Mouse (Mus musculus): ENCODE measurements around the gene Nlrp1a. TPM values are rescaled to one million over a fixed set of nuclear protein-coding genes. Genes with fewer than 3 reads are reported as not detected.

Gene Nlrp1a
- polyA plus RNA-seq, 1 experiment from 2014 or later = 0.10 TPM

Other genes starting within 250 kb of the Nlrp1a start
- 132 and 148 TPM in 2 replicates for gene Nup88, start 174.7 kb downstream of the Nlrp1a start, polyA plus RNA-seq (2016; fragmentation: Nextera tagmentation; extraction: Ambion mirVana)
- 90.0 and 92.8 TPM in 2 replicates for gene Rpain, start 174.5 kb downstream of the Nlrp1a start, polyA plus RNA-seq (2016; fragmentation: Nextera tagmentation; extraction: Ambion mirVana)
- gene C1qbp, start 161.7 kb downstream of the Nlrp1a start, polyA plus RNA-seq (2016; fragmentation: Nextera tagmentation; extraction: Ambion mirVana) = 273 and 311 TPM in 2 replicates
- gene Dhx33, start 140.3 kb downstream of the Nlrp1a start, polyA plus RNA-seq (2016; fragmentation: Nextera tagmentation; extraction: Ambion mirVana) = 18.8 and 21.7 TPM in 2 replicates
- 50.8 and 62.6 TPM in 2 replicates for gene Mis12, start 125.1 kb downstream of the Nlrp1a start, polyA plus RNA-seq (2016; fragmentation: Nextera tagmentation; extraction: Ambion mirVana)
- 33.0 and 33.5 TPM in 2 replicates for gene Derl2, start 124.9 kb downstream of the Nlrp1a start, polyA plus RNA-seq (2016; fragmentation: Nextera tagmentation; extraction: Ambion mirVana)
- 141 and 276 TPM in 2 replicates for gene 6330403K07Rik, start 111.2 kb downstream of the Nlrp1a start, polyA plus RNA-seq (2016; fragmentation: Nextera tagmentation; extraction: Ambion mirVana)
- not detected in 2 replicates for gene Nlrp1b, start 86.0 kb upstream of the Nlrp1a start, polyA plus RNA-seq (2016; fragmentation: Nextera tagmentation; extraction: Ambion mirVana)

Measured in hindbrain, embryonic 10.5 days (tissue).